Mouse (Mus musculus): ENCODE measurements around the gene Hist2h2bb.
"Not testable (repeated sequence)": the region's sequence is repeated elsewhere in the genome, so short reads cannot be mapped to it uniquely, and the experiment has no call there.

Hist2h2bb gene

DNA sequence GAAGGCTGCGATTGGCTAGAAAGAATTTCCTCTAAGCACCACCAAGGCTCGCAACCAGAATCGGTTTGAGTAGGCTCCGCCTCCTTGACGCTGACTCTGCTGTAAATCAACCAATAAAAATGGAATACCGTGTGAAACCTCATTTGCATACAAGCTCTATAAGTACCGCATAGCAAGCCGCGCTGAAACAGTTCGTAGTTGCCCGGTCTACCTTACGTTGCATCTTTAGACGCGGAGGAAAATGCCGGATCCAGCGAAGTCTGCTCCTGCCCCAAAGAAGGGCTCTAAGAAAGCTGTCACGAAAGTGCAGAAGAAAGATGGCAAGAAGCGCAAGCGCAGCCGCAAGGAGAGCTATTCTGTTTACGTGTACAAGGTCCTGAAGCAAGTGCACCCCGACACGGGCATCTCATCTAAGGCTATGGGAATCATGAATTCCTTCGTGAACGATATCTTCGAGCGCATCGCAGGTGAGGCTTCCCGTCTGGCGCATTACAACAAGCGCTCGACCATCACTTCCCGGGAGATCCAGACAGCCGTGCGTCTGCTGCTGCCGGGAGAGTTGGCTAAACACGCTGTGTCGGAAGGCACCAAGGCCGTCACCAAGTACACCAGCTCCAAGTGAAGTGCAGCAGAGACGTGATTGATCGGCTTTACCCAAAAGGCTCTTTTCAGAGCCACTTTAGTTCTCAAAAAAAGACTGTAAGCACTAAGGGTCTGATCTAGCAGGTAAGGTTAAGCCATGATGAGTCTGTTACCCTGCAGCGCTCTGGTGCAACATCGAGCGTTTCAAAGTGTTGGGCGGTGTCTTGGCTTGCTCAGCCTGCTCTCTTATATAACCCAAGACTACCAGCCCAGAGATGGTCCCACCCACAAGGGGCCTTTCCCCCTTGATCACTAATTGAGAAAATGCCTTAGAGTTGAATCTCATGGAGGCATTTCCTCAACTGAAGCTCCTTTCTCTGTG is at the start of gene Hist2h2bb:
Gene Hist2h2bb (plus strand): TSS at position 242 of the 964 bp plus-strand sequence.
- DNase-seq (ENCODE audit: low spot score in 2 of 2) = peak; percentile 92 to 95

DNA sequence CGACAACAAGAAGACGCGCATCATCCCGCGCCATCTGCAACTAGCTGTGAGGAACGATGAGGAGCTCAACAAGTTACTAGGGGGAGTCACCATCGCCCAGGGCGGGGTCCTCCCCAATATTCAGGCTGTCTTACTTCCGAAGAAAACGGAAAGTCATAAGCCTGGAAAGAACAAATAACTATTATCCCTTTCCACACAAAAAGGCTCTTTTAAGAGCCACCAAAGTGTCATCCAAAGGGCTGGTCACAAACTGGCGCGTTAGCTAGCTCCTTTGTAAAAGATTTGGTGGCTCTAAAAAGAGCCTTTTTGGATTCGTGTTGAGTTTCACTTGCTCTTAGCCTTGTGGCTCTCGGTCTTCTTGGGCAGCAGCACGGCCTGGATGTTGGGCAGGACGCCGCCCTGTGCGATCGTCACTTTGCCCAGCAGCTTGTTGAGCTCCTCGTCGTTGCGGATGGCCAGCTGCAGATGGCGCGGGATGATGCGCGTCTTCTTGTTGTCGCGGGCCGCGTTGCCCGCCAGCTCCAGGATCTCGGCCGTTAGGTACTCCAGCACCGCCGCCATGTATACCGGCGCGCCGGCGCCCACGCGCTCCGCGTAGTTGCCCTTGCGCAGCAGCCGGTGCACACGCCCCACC is 49.3 kb upstream of the Hist2h2bb start:
- not testable (repeated sequence) for DNase-seq (ENCODE audit: low spot score in 2 of 2)

DNA sequence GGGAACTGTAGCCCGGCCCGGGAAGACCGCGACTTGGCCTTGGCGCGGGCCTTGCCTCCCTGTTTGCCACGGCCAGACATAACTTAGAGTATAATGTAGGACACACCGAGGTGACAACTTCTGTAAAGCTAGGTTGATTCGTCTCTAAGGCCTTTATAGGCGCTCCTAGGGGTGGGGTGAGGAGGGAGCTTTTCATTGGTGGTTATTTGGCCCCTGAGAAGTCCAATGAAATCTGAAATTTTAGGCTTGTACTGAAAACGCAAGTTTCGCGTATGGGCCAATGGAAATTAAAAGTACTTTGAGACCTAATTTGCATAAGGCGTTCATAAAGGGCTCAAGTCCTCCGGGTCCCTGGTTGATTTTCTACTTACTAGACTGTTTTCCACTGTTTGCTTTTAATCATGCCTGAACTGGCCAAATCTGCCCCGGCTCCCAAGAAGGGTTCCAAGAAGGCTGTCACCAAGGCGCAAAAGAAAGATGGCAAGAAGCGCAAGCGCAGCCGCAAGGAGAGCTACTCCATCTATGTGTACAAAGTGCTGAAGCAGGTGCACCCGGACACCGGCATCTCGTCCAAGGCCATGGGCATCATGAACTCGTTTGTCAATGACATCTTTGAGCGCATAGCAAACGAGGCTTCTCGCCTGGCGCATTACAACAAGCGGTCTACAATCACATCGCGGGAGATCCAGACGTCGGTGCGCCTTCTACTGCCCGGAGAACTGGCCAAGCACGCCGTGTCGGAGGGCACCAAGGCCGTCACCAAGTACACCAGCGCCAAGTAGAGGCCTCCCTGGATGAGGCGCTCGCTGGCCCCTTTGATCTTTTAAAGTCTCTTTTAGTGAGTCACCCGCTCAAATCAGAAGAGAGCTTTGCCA is 48.5 kb upstream of the Hist2h2bb start, which contains the start of the genes Hist2h2ac and Hist2h2be:
Gene Hist2h2ac (minus strand): TSS at position 116 of the 875 bp plus-strand sequence.
Gene Hist2h2be (plus strand): TSS at position 355 of the 875 bp plus-strand sequence.
- peak; percentile 75 to 76 for DNase-seq (ENCODE audit: low spot score in 2 of 2)

DNA sequence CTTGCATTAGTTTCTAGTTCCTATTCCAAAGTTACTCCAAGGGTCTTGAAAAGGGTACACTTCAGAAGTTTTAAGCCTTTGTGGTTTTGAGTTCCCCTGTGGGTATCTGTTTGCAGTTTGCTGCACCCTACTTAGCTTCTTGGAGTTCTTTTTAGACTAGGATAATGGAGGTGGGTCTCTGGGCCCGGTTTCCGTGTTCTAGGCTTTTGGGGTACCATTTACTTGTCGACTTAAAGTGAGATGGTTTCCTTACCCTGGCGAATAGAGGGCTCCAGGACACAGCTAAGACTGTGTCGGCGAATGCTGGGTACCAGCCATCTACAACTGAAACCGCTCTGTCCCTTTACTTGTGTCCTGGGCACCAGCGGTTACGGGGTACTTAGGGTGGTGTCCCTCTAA is 47.9 kb upstream of the Hist2h2bb start:
- no peak for DNase-seq (ENCODE audit: low spot score in 2 of 2)

- DNase-seq (ENCODE audit: low spot score in 2 of 2) = no peak
Measured at GRCm38 (mm10) chr3:96222774-96223173, 46.8 kb upstream of the Hist2h2bb start.

DNA sequence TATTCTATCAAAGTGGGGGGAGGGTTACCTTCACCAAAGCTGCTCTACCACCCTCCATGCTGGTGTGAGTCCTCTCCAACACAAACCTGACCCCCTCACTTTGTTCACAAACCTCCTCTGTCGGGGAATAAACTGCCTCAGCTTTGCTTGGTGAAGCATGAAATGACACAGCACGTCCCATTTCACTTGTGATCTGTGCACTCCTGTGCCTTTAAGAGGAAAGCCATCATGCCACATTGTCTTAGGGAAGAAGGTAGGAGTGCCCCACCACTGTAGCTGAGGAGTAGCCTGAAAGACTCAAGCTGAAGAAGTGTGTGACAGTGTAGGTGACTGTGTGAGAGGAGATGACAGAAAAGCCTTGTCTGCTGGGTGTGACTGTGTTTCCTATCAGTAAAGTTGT is 44.1 kb upstream of the Hist2h2bb start:
- no peak for DNase-seq (ENCODE audit: low spot score in 2 of 2)

GRCm38 (mm10) chr3:96226695-96227648 is 42.6 kb upstream of the Hist2h2bb start:
- no peak for DNase-seq (ENCODE audit: low spot score in 2 of 2)

- DNase-seq (ENCODE audit: low spot score in 2 of 2) = no peak
Measured at GRCm38 (mm10) chr3:96228828-96229227, 40.7 kb upstream of the Hist2h2bb start.

- DNase-seq (ENCODE audit: low spot score in 2 of 2) = no peak
Measured at GRCm38 (mm10) chr3:96230404-96230803, 39.1 kb upstream of the Hist2h2bb start.

- DNase-seq (ENCODE audit: low spot score in 2 of 2) = no peak
Measured at GRCm38 (mm10) chr3:96230910-96231757, 38.4 kb upstream of the Hist2h2bb start.

DNA sequence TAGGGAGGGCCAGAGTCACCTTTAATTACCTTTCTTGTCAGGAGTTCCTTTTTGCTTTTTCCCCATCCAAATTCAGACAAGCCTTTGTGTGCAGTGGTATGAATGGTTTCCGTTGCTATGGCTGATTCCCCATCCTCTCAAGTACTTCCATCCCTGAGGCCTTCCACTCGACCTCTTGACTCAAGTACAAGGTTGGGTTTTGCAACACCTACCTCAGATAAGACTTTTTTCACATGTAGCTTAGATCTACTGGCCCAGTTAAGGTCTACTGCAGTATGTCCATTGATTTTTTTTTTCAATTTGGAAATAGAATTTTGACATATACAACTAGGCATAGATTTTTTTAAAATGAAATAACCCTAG is 37.8 kb upstream of the Hist2h2bb start:
- no peak for DNase-seq (ENCODE audit: low spot score in 2 of 2)

DNA sequence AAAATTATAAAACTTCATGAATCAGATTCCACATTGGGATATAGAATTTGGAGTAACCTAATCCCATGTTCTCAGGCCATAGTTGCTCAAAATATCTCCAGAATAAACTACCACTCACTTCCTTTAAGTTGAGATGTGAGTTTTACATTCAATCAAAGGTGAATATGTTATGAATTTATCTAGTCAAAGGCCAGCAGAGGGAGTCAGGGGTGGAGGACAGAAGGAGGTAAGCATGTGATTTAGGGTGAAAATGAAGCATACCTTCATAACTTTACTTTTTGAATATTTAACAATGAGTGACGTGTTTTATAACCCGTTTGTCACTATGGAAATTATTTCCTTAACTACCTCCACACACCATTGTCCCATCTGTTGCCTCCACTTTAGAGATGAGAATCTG is 34.6 kb upstream of the Hist2h2bb start:
- DNase-seq (ENCODE audit: low spot score in 2 of 2) = no peak

DNA sequence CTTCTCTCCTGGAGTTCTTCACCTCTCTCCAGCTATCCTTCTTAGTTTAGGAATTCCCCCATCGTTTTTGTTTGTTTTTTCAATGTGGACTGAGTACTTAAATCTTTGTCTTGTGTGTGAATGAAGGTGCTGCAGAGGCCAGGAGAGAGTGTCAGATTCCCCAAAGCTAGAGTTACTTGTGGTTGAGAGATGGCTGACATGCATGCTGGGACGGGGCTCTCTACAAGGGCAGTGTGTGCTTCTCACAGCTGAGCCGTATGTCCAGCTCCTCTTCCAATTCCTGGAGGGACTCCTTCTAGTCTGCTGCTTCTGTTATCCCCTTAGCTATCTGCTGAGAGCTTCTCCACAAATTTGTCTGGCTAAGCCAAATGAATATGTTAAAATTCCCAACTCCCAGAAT is 33.7 kb upstream of the Hist2h2bb start:
- no peak for DNase-seq (ENCODE audit: low spot score in 2 of 2)

DNA sequence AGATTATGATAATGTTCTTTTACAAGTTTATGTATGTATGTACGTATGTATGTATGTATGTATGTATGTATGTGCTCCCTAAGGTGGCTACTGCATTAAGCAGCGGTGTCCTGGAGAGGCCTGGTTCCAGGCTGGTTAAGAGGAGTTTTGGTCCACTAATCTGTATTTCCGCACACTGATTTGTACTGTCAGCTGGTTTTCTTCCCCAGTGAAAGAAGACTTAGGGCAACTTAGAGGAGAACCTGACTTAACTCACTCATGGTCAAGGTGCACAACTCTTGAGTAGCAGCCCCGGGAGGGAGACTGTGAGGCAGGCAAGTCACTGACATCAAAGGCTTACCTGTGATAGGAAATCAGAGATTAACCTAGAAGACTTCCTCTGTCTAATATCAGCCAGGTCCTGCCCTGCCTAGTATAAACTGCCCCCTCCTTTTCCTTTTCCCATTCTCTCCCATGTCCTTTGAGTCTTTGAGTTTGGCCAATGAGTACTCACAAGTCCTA is 32.7 kb upstream of the Hist2h2bb start:
- no peak for DNase-seq (ENCODE audit: low spot score in 2 of 2)

GRCm38 (mm10) chr3:96237335-96237903 is 32.1 kb upstream of the Hist2h2bb start:
- no peak for DNase-seq (ENCODE audit: low spot score in 2 of 2)

- DNase-seq (ENCODE audit: low spot score in 2 of 2) = no peak
Measured at GRCm38 (mm10) chr3:96237904-96238511, 31.5 kb upstream of the Hist2h2bb start.

DNA sequence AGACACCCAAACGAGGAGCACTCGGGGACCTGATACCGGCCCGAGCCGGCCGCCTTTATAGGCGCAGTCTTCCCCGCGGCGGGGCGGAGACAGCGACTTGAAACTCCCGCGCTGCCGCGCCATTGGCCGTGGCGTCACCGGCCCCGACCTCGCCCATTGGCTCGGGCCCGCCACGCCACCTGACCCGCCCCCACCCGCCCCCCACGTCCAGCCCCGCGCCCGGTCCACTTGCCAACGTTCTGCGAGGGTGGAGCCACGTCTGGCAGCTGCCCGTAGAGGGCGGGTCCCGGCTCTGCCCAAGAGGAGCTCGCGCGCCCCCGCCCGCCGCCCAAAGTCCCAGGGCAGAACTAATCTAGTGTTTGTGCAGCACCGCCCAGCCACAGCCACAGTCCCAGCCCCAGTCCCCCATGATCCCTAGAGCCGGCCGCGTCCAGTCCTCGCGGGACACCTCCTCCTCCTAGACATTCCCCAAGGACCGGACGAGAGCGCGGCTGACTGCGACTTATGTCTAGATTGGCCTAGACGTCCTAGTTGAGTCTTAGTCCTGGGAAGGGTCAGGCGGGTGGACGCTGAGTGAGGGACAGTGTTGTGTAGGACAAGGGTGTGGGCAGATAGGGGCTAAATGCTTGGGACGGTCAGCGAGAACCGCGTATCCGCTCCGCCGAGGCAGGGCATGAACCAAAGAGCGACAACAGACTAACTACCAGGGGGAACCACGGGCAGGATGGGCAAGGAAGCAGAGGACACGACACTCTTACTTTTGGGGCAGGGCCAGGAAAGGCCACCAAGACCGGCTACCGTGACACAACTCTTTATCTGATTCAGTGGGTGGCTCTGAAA is 30.4 kb upstream of the Hist2h2bb start, which contains the start of gene Hist2h3c2:
Gene Hist2h3c2 (minus strand): TSS at position 174 of the 840 bp plus-strand sequence.
- peak in 1 of 2 experiments; percentile 21 for DNase-seq (ENCODE audit: low spot score in 2 of 2)

All from frontal cortex, postnatal 25 days (tissue).